Mouse (Mus musculus) duodenum, adult 2 months (tissue): ENCODE data around the gene Klhl26. TPM values are rescaled to one million over a fixed set of nuclear protein-coding genes. Genes with fewer than 3 reads are reported as not detected.

Experiments
- polyA plus RNA-seq: library from polyadenylated mRNA; depleted of rRNA; stranded (reverse); fragments of >200 nt; gene quantifications from 2 replicates; pipeline ENCODE4 v1.2.3, GENCODE M21; 2012; ENCODE audit warnings: low replicate concordance; rRNA removed

The Klhl26 gene
- 22.5 and 31.2 TPM in 2 replicates for polyA plus RNA-seq

DNA sequence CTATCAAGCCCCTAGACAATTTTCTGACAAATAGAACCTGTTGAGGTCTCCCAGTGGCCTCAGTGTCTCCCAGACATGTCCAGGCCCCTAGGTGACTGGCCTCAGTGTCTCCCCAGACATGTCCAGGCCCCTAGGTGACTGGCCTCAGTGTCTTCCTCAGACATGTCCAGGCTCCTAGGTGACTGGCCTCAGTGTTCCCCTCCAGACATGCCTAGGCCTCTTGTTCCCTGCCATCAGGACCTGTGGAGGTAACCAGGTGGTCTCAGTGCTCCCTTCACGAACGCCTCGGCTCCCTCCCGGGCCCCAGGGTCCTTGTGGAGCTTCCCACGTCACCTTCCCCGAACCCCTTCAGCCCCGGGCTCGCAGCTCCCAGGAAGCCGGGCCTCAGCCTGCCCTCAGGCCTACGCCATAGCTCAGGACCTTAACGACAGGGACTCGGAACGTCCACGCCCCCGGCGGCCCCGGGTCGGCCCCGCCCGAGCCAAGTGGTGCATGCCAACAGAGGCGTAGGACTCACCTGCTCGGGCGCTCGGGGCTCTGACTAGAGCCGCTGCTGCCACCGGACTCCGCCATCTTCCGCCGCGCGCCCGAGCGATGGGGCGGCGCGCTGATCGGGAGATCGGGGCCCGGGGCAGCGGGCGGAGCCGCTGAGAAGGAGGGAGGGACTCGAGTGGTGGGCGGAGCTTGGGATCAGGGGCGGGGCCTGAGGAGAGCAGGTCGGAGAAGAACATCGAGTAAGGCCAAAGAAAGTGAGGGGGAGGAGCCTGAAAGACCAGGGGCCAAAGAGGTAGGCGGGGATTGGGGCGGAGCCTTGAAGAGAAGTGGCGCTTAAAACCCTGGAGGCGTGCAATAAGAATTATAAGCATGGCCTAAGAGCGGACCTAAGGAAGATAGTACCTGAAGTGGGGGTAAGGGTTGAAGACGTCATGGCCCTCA, at the start of gene Klhl26:
Gene Klhl26, minus strand, starts transcription at position 636 of the 936 bp plus-strand sequence.

DNA sequence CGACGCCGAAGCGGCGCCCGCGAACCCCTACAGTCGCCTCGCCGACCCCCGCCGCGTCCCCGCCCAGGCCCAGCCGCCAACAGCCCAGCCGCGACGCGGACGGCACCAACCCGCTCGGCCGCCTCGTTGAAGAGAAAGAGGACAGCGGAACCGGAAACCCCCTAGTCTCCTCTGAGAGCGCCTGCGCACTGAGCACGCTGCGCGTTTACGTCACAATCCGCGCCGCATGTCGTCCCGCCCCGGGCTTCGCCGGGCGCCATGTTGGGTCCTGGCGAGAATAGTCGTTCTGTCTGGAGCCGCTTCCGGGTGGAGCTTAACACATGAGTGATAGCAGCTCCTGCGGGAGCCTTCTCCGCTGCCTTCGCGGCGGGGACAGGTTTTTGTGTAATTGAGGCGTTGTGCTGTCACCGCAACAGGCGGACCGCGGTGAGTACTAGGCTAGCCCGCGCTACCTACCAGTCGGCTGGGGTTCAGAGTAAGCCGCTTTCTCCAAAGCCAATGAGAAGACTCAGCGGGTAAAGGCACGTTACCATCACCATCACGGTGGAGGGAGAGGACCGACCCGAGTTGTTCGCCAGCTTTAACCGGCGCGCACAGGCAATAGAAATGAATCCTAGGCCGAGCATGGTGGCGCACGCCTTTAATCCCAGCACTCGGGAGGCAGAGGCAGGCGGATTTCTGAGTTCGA, 33.6 kb upstream of the Klhl26 start, which contains the start of gene Uba52:
Gene Uba52, minus strand, starts transcription at position 574 of the 688 bp plus-strand sequence.

GRCm38 (mm10) chr8:70506328-70507026, 29.7 kb upstream of the Klhl26 start, which contains the start of gene Rex1bd:
Rex1bd (minus strand) TSS chr8:70506752.

GRCm38 (mm10) chr8:70492664-70493640, 16.2 kb upstream of the Klhl26 start, which contains the start of gene Crlf1:
Crlf1 (plus strand) TSS chr8:70493158.

GRCm38 (mm10) chr8:70486941-70487520, 10.3 kb upstream of the Klhl26 start, which contains the start of gene Tmem59l:
Tmem59l (minus strand) TSS chr8:70487358.

DNA sequence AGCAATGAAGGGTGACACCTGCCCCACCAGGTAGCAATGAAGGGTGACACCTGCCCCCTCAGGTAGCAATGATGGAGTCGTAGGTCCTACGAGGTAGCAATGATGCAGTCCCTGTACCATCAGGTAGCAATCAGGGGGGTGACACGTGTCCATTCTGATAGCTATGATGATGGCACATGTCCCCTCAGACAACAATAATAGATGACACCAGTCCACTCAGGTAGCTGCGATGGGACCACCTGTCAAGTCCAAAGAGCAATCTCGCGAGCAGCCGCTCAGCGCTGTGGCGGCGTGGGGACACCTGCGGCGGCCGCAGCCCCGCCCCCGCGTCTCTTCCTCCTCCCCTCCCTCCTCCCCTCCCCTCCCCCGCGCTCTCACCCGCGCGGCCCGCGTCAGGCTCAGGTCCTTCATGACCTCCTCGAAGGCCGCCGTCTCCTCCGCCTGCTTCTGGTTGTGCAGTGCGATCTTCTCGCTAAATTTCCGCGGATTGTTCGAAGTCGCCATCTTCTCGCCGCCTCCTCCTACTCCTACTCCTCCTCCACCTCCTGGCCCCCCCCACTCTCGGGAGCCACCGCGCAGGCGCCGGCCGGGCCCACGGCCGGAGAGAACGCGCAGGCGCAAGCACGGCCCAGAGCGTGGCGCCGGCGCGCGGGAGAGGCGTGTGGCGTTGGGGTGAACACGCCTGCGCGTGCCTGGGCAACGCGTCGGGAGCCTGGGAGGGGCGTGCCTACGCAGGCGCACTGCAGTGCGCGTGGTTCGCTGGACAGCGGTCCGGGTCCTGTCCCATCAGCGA, 37.5 kb downstream of the Klhl26 start, which contains the start of gene Crtc1:
Gene Crtc1, minus strand, starts transcription at position 525 of the 793 bp plus-strand sequence.

Other genes with a start within 250 kb of the Klhl26 start
- 15.5 and 19.1 TPM in 2 replicates for gene Sugp2, start 242.7 kb downstream of the Klhl26 start, polyA plus RNA-seq
- 15.2 and 16.2 TPM in 2 replicates for gene Armc6, start 242.5 kb downstream of the Klhl26 start, polyA plus RNA-seq
- gene Homer3, start 194.1 kb downstream of the Klhl26 start, polyA plus RNA-seq: 6.9 and 10.9 TPM in 2 replicates
- 54.8 and 59.0 TPM in 2 replicates for gene Ddx49, start 174.5 kb downstream of the Klhl26 start, polyA plus RNA-seq
- gene Cope, start 174.4 kb downstream of the Klhl26 start, polyA plus RNA-seq: 554 and 704 TPM in 2 replicates
- 0.33 and 1.1 TPM in 2 replicates for gene Cers1, start 161.2 kb downstream of the Klhl26 start, polyA plus RNA-seq
- 0.98 and 0.99 TPM in 2 replicates for gene Gdf1, start 147.2 kb downstream of the Klhl26 start, polyA plus RNA-seq
- 32.7 and 38.5 TPM in 2 replicates for gene Upf1, start 123.7 kb downstream of the Klhl26 start, polyA plus RNA-seq
- 0.12 and 0.51 TPM in 2 replicates for gene Comp, start 103.4 kb downstream of the Klhl26 start, polyA plus RNA-seq
- 12.2 and 17.8 TPM in 2 replicates for gene Crtc1, start 37.4 kb downstream of the Klhl26 start, polyA plus RNA-seq
- 2.5 TPM in 2 replicates for gene Tmem59l, start 10.4 kb upstream of the Klhl26 start, polyA plus RNA-seq
- gene Crlf1, start 16.2 kb upstream of the Klhl26 start, polyA plus RNA-seq: 2.7 and 9.8 TPM in 2 replicates
- gene Rex1bd, start 29.8 kb upstream of the Klhl26 start, polyA plus RNA-seq: 137 and 190 TPM in 2 replicates
- gene Uba52, start 33.8 kb upstream of the Klhl26 start, polyA plus RNA-seq: 1,130 and 1,246 TPM in 2 replicates
- gene Fkbp8, start 50.8 kb upstream of the Klhl26 start, polyA plus RNA-seq: 325 and 545 TPM in 2 replicates
- 64.0 and 85.0 TPM in 2 replicates for gene Kxd1, start 51.0 kb upstream of the Klhl26 start, polyA plus RNA-seq
- gene Ell, start 62.5 kb upstream of the Klhl26 start, polyA plus RNA-seq: 25.2 and 37.0 TPM in 2 replicates
- 89.0 and 112 TPM in 2 replicates for gene Isyna1, start 117.4 kb upstream of the Klhl26 start, polyA plus RNA-seq
- 192 and 205 TPM in 2 replicates for gene Ssbp4, start 131.9 kb upstream of the Klhl26 start, polyA plus RNA-seq
- gene Lrrc25, start 139.2 kb upstream of the Klhl26 start, polyA plus RNA-seq: 5.9 and 12.7 TPM in 2 replicates
- 7.2 and 7.6 TPM in 2 replicates for gene Gdf15, start 155.5 kb upstream of the Klhl26 start, polyA plus RNA-seq
- gene Pgpep1, start 183.4 kb upstream of the Klhl26 start, polyA plus RNA-seq: 53.9 and 98.0 TPM in 2 replicates
- gene Lsm4, start 196.3 kb upstream of the Klhl26 start, polyA plus RNA-seq: 82.4 and 136 TPM in 2 replicates
- gene Jund, start 222.0 kb upstream of the Klhl26 start, polyA plus RNA-seq: 654 and 1,953 TPM in 2 replicates
- gene Iqcn, start 226.5 kb upstream of the Klhl26 start, polyA plus RNA-seq: 0.01 and 0.06 TPM in 2 replicates
- 39.9 and 50.2 TPM in 2 replicates for gene Gm3336, start 241.6 kb upstream of the Klhl26 start, polyA plus RNA-seq
- 5.2 and 15.1 TPM in 2 replicates for gene Pde4c, start 246.8 kb upstream of the Klhl26 start, polyA plus RNA-seq